Mouse (Mus musculus) frontal cortex, adult (tissue): ENCODE results near the gene Rpia.
A peak's percentile ranks its signal among the peaks of the same experiment; 100 is the strongest.
"Not testable (repeated sequence)": the region's sequence is repeated elsewhere in the genome, so short reads cannot be mapped to it uniquely, and the experiment has no call there.

Experiments used
- ATAC-seq: cut with Nextera tagmentation; 2 replicates; pipeline ENCODE4 v1.9.2; 2017; ENCODE audit warnings: mild to moderate bottlenecking, moderate library complexity, mixed read lengths; ENCODE audit not compliant: low TSS enrichment

Gene Rpia

DNA sequence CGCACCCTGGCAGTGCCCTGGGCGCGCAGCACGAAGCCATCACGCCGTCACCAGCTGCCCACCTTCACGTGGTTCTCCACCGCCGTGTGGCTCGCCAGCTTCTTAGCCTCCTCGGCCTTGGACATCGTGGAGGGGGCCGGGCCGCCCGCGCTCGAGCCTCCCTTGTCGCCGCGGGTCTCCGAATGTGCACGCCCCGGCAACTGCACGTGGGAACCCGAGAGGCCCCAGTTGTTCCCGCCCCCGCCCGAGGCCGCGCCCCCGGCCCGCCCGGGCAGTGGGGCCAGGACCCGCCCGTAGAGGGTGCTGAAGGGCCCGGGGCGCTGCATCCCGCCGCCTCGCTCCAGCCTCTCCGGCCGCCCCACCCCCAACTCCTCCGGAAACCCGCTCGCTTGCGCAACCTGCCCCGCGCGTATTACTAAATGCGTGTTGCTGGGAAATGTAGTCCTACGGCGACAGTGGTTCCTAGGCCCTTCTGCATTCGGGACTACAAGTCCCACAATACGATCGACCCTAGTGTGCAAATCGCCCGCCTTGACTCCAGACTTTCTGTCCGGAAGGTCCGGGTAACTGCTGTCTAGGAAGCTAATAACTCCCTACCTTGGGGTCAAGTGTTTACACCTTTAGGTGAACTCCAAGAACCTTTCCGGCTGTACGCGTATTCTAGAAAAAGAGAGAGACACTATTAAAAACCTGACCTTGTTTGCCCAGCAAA is at the start of gene Rpia:
Gene Rpia, minus strand, starts transcription at position 409 of the 712 bp plus-strand sequence.
- ATAC-seq, result peak; percentile 98

DNA sequence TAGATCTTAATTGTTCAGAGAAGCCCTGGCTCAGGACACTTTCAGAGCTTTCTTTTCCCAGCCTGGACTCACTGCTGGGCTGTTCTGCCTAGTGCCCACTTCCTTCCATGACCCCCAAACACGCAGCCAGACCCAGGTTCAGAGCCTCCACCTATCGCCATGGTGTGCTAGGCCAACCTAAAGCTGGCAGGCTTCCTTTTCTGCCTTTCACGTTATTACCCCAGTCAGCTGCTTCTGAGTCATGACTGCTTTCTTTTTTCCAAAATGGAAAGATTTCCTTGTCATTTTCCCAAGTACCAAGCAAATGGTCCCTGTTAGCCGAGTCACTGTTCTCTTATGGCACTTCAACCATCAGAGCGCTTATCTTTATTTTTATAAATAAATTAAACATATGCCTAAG is 48.2 kb upstream of the Rpia start:
- ATAC-seq, result no peak

DNA sequence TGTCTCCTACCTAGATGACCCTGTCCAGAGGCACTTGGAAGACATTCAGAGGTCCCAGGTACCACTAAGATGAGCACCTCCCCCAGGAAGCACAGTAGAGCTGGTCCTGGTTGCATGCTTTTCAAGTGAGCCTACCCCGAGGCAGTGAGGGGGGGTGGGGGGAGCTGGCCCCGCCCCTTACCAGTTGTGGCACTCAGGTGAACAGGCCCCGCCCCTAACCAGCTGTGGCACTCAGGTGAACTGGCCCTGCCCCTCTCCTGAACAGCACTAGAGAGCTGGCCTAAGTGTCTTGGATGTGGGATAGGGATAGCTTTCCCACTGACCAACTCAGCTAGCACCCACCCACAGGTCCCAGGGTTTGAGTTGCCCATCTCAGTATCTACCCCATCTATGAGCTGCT is 46.5 kb upstream of the Rpia start:
- no peak for ATAC-seq

DNA sequence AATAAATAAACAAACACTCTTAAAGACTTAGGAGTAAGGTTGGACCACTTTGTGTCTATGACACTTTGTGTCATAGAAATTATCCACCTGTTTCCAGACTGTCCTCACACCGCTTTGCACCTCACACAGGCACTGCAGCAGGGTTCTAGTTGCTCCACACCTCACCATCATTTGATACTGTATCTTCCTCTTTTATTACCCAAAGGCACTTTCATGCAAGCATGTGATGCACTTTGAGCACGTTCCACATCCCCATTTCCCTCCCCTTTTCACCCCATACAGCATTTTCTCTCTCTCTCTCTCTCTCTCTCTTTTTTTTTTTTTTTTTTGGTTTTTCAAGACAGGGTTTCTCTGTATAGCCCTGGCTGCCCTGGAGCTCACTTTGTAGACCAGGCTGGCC is 45.3 kb upstream of the Rpia start:
- no peak for ATAC-seq

- ATAC-seq, result no peak
These were observed 39.3 kb upstream of the Rpia start for GRCm38 (mm10) chr6:70831179-70831839.

- no peak for ATAC-seq
These were observed 38.5 kb upstream of the Rpia start for GRCm38 (mm10) chr6:70830552-70830951.

GRCm38 (mm10) chr6:70829451-70829850 is 37.4 kb upstream of the Rpia start:
- no peak for ATAC-seq

- ATAC-seq, result no peak; the same call in 1 of the 2 replicates
These were observed 32.9 kb upstream of the Rpia start for GRCm38 (mm10) chr6:70824987-70825337.

- ATAC-seq, result peak; percentile 99
These were observed 32.3 kb upstream of the Rpia start for GRCm38 (mm10) chr6:70824085-70824986.

GRCm38 (mm10) chr6:70823277-70823676 is 31.2 kb upstream of the Rpia start:
- not testable (repeated sequence) for ATAC-seq

DNA sequence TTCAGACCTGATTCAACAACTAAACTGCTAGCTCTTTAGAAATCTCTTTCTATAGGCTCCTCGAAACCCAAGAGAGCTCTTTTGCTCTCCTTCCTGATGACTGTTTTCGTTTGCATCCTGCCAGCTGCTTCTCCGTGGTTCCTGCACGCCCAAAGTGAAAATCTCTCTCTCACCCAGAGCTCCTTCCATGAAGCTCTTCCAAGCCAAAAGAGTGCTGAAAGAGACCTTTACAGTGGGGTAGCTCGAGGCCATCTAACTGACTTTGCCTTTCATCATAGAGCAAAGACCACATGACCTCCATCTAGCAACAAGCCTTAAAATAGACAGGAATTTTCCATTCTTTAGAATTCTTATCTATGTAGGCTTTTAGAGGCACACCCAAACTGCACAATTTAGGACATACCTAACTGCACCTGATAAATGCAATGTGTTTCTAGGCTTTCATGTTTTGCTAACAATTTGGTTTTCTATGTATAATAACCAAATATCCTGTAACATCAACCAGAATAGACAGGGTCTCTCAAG is 30.4 kb upstream of the Rpia start:
- ATAC-seq, result no peak

GRCm38 (mm10) chr6:70821566-70821965 is 29.5 kb upstream of the Rpia start:
- no peak for ATAC-seq

DNA sequence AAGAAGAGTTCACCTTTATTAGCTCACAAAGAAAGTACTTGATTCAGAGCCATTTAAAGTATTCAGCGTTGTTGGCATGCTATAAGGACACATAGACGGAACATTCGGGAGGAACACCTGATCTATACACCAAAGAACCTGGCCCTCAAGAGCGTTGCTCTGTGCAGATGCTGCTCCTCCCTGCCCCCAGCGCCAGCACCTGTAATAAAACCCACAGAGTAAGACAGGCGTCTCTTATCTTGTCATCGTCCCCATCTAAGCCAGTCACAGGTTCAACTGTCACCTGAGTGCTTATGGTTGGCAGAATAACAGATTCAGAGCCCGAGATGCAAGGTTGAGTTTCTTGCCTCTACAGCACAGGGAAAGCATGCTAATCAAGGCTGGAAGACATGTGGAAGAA is 23.4 kb upstream of the Rpia start:
- ATAC-seq, result no peak

DNA sequence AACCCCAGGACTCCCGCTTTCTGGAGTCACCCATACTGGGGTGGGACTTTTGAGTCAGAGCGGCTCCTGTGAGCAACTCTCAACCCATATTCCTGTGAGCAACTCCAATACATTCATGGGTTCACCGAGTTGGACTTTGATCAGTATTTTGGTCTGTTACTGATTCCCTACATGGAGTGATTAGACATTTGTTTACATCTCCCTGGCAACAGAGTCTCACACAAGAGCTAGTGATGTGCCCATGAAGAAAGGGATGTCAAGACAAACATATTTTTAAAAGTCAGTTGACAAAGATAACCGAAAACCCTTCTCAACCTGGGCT is 22.6 kb upstream of the Rpia start:
- no peak for ATAC-seq

DNA sequence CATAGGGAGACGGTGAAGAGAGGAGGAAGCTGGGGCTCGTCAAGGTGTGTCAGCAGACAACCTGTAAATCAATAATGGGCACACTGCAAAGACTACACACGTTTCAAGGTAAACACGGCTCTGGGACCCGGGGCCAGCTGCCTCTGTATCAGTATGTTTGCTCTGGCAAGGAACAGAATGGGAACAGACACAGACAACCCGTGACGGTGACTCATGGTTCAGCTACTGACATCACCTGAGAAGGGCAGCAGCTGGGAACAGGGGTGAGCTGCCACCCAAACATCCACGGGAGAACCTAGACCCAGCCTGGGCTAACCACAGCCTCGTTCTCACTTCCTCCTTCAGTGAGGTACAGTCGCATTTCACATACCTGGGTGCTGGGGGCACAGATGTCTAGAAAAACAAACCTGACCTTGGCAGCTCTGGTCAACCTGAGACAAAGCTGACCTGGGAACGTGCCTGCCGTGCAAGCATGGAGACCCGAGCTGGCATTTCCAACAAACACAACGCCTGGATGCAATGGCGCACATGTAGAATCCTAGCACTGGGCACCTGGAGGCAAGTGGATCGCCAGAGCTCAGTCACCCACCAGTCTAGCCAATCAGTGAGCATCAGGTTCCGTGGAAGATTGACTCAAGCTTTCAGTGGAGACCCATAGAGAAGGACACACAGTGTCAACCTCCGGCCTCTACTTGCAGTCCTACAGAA is 22.0 kb upstream of the Rpia start:
- no peak for ATAC-seq

GRCm38 (mm10) chr6:70812526-70812895 is 20.5 kb upstream of the Rpia start:
- ATAC-seq, result no peak

- ATAC-seq, result peak; percentile 90
These were observed 19.8 kb upstream of the Rpia start for GRCm38 (mm10) chr6:70811557-70812525.

DNA sequence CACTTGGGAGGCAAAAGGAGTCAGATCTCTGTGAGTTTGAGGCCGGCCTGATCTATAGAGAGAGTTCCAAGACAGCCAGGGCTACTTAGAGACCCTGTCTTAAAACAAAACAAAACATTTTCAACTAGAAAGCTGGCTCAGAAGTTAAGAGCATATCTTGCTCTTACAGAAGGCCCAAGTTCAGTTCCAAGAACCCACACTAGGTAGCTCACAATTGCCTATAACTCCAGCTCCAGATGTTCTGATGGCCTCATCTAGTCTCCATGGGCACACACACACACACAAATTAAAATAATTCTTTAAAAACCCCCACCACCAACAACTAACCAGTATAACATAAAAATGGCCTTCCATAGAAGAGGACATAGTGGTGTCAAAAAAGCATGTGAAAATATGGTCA is 18.5 kb upstream of the Rpia start:
- no peak for ATAC-seq

DNA sequence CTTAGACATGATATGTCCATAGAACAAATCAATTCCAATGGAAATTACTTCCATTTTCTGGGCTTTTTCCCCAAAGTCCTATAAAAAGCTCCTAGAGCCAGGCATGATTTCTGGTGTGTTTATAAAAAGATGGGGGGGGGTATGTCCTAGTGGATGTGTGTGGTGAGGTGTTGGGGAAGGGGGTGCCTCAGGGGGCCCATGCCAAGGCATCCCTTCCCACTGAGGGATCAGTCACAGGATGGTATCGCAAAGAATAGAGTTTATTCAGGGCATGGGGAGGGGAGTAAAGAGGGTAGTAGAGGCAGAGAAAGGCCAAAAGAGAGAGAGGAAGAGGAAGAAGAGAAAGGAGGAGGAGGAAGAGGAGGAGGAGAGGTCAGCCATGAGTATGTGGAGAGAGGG is 14.5 kb upstream of the Rpia start:
- ATAC-seq, result no peak

DNA sequence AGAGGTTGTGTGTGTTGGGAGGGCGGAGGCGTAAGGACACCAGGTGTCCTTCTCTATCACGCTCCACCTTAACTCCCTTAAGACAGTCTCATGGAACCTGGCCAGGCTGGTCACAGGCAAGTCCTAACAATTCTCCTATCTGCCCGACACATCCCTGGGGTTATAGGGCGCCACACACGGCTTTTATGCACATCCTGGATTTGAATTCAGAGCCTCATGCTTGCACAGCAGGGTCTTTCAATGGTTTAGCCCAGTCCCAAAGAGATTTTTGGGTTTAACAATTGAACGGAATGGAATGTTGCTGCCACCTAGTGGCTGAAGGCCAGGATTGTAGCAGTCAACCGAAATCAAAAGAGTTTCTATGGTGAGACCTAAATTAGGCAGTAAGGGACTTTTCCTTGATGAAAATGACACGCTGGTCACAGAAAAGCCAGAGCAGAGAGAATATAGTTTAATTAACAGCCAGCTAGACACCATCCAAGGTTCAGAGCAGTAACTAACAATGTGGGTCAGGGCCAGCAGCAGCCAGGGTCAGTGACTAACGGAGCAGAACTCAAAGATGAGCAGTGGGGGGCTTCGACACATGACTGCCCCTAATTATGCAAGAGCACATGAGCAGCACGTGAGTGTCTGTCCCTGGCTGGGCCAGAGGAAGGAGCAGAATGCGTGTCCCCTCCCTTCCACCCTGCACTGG is 13.9 kb upstream of the Rpia start:
- peak; percentile 85 for ATAC-seq
